Mouse (Mus musculus) gastrocnemius, adult 18-20 months (tissue): ENCODE results near the gene Nfe2l2. TPM values are rescaled to one million over a fixed set of nuclear protein-coding genes. Genes with fewer than 3 reads are reported as not detected.

Experiments
- DNase-seq: peaks from one replicate; pipeline ENCODE4 v3.0.0; 2021; ENCODE audit warnings: low spot score
- long read RNA-seq, 2 experiments: library from polyadenylated mRNA; stranded (forward); transcript quantifications; one replicate each; pipeline ENCODE4 v2.0.0; 2021
- total RNA-seq, 2 experiments: library from RNA; stranded (reverse); gene quantifications; 2 replicates each; pipeline ENCODE4 v1.2.3; 2021

The Nfe2l2 gene
- total RNA-seq: 10 to 100 TPM; 34.2 to 51.0 TPM
- long read RNA-seq, experiment 1, transcript Nfe2l2-201 (5 exons, 2,475 nt): major isoform, 38 of 45 reads
- long read RNA-seq, experiment 1, partial matches to known transcripts: 1 of 45 reads
- long read RNA-seq, experiment 1, other reads (novel, unspliced or antisense): 6 of 45 reads
- long read RNA-seq, experiment 2, transcript Nfe2l2-201 (5 exons, 2,475 nt): major isoform, 39 of 44 reads
- long read RNA-seq, experiment 2, partial matches to known transcripts: 0 of 44 reads
- long read RNA-seq, experiment 2, other reads (novel, unspliced or antisense): 5 of 44 reads

DNA sequence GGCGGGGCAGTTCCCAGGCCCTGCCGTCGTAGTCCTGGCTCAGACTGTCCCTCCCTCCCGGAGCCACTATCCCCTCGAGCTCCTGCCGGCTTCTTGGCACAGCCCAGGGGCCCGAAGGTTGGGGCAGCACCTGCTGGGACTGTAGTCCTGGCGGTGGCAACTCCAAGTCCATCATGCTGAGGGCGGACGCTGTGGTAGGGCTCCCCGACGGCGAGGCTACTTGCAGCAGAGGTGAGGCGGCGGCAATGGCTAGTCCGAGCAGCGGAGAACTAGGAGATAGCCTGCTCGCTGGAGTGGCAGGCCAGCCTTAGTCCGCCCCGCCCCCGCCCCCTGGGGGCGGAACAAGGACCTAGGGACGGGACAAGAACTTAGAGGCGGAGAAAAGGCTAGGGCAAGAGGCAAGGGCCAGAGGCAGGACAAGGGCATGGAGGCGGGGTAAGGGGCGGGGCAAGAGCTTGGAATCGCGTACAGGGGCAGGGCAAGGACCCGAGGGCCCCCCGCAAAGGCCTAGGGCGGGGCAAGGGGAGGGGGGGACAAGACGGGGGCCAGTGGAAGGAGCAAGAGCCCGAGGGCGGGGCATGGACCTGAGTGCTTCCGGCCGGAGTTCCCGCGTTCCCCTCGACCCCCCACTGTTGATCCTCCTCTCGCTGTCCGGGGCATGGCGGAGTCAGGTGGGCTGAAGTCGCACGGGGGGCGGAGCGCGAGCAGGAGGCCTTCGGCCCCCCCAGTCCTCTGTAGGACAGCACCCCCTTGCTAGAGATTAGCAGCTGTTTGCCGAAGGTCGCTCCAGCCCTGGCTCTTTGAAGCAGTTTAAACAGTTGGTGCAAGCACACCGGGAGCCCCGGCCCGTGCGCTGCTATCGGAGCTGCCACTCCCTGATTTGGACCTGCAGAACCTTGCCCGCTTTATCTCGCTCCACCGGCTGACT, at the start of gene Nfe2l2:
Gene Nfe2l2, minus strand, starts transcription at position 408 of the 928 bp plus-strand sequence.
- DNase-seq: peak; percentile 100

GRCm38 (mm10) chr2:75752306-75753175, 48.1 kb upstream of the Nfe2l2 start:
- no peak for DNase-seq

GRCm38 (mm10) chr2:75751896-75752295, 47.5 kb upstream of the Nfe2l2 start:
- no peak for DNase-seq

DNA sequence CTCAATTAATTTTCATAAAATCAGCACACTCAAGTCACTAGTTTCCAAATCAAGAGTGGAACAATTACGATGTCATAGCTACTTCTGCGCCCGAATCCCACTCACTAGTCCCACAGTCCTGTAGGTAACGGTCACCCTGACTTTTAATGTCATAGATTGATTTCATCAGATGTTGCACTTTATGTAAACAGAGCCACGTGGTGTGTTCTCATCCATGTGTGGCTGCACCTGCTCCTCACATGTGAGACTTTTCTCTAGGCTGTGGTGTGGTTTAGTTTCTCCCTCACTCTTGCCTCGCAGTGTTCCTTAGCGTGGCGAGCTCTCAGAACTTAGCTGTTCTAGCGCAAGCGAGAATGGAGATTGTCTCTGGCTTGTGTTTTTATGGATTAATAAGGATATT, 46.4 kb upstream of the Nfe2l2 start:
- no peak for DNase-seq

DNA sequence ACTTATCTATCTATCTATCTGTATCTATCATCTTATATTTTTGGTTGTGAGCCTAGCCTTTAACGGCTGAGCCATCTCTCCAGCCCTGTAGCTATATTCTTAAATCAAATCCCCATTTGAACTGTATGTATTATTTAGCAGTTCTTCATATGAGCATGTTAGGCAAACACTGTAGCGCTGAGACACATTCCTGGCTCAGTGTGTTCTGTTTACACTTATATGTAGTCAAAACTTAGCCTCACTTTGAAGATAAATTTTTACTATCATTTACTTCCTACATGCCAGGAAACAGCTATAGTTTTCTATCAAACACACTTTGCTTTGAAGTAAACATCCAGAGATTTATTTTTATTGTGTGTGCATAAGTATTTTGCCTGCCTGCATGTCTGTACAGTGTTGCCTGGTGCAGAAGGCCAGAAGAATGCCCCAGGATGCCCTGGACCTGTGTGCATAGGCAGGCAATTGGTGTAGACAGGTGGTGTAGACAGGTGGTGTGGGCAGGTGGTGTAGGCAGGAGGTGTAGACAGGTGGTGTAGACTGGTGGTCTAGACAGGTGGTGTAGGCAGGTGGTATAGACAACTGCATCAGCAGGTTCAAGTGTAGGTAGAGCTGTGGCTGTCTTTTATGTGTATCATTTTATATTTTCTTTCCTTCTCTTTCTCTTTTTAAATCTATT, 45.7 kb upstream of the Nfe2l2 start:
- DNase-seq: no peak

DNA sequence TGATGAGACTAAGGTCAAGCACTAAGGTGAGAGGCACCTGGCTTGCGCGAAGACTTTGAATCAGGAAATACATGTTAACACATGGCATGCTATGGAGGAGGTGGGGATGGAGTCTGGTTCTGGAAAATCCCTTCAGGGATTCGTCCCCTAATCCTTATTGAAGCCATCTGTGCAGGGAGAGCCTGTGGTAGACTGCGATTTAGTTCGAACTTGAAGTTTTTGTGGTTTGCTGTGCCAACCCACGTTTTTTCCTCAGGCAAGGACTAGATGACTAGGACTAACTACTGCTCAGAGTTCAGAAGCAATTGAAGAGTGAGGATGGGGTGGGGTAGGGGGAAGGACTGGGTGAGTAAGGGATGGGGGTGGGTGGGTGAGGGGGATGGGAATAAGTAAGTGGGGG, 44.4 kb upstream of the Nfe2l2 start:
- no peak for DNase-seq

DNA sequence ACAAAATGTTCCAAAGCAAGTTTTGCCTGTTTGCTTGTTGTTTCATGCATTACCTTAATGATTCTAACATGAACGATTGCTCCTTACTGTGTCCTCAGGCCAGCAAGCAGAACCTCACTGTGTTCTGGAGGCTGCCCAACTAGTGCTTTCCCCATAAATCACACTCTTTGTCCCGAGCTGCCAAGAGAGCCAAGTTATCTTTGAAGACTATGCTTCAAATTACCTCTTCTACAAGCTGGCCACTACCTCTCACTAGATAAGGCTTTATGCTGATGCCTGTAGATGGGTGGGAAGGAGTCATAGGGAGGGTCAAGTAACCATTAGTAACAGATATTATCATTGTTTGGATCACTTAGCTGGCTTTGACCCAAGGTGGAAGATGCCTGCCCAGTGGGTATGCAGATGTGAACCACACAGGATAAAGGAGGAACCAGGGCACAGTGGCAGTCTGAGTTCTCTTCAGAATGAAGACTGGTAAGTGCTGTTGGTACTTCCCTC, 32.6 kb upstream of the Nfe2l2 start:
- peak; percentile 39 for DNase-seq

DNA sequence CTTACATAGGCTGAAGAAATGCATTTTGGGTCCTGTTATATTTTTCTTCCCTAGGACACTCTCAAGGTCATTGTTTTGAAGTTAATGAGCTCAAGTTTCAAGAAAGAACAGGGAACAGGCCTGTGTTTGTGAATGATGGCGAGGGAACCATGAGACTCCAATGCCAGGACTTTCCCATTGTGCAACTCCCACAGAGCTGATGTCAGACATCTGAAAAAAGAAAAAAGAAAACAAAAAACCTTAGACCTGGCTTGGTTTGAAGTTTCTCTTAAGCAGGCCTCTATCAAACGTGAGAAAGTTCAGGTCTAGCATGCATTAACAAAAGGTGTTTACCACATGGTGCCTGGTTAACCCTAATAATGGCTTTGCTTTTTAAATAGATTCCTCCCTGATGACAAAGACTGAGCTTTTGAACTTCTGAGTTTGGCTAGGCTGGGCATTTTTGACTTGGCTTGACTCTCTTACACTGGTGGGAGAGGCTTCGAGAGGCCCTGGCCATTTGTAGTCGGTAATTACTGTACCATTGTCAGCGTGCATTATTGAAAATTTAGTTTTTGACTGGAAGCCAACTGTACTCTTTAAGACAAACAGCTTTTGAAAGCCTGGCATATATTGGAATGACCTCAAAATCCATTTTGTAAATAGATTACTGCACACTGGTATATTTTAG, 29.9 kb upstream of the Nfe2l2 start:
- peak; percentile 29 for DNase-seq

- DNase-seq: no peak
Observed at GRCm38 (mm10) chr2:75733177-75733576, 28.7 kb upstream of the Nfe2l2 start.

GRCm38 (mm10) chr2:75731929-75732328, 27.5 kb upstream of the Nfe2l2 start:
- DNase-seq: no peak

DNA sequence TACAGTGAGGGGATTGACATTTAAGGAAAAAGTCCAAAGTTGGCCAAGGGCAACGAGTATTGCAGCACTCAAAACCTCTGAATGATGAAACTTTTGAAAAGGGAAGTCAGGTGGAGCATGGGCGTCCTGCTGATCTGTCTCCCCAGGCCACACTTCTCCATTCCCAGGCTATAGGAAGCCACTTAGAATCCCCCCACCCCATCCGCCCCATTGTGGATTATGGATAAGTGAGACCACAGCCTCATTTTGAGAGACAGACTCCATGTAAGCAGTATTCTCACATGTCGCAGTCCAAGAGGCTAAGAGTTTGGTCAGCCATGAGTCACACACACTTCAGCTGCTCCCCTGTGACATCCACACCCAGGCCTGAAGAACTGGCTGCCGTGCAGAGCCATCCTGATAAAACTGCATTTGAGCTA, 26.8 kb upstream of the Nfe2l2 start:
- DNase-seq: peak; percentile 50

DNA sequence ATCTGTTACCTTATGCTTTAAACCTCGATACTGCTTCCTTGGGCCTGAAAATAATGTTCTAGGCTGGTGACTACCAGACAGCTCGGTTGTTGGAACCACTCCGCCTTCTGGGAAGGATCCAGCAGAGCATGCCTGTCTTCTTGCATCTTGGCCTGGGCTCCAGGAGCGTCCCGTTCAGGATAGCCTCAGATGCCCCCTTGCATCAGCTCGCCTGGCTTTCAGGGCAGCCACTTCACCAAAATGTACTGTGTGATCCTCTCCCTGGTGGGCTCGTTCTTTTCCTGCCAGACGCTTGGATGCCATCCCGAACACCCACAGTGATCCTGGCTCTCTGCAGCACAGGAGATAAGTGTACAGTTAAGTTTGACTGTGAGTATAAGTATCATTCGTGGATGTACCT, 25.6 kb upstream of the Nfe2l2 start:
- peak; percentile 81 for DNase-seq

GRCm38 (mm10) chr2:75724863-75725445, 20.5 kb upstream of the Nfe2l2 start:
- DNase-seq: no peak

DNA sequence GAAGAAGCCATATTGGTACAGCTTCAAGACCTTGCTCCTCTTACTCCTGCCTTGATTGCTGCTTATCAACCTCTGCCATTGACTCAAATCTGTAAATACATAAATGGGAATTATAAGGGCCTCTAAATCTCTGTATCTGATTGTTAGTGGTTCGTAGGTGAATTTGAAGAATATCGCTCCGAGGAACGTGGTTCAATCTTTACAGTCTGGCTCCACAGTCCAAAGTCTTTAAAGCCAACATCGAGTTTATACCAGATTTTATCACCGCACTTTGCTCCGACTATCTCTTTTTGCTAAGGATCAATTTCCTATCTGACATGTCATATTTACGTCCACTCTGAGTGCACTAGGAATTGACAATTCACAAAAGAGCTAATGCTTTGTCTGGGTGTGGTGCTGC, 19.0 kb upstream of the Nfe2l2 start:
- no peak for DNase-seq

- no peak for DNase-seq
Observed at GRCm38 (mm10) chr2:75722893-75723292, 18.5 kb upstream of the Nfe2l2 start.

DNA sequence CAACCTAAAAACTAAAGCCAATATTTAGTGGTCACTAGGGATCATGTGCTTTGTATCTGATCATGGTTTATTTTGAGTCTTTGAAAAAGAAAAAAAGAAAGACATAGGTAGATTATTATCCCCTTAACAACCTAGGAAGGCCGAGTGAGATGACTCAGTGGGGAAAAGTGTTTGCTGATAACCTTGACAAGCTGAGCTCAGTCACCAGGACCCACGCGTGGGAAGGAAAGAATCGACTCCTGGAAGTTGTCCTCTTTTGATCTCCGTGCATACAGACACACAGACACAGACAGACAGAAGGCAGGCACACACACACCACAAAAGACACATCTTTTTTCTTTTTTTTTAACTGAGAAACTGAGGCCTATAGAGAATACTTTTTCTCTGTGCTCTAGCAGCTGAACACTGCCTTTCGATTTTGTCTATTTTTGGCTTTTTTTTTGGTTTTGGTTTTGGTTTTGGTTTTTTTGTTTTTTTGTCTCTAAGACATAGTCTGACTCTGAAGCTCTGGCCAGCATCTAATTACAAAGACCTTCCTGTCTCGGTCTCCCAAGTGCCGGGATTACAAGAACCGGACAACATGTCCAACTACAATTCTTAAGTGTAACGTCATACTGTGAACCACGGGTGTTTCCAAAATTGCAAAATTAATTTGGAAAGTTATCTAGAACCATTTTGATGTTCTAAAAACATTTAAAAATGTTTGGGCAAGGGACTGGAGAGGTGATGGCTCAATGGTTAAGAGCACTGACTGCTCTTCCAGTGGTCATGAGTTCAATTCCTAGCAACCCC, 16.0 kb upstream of the Nfe2l2 start:
- DNase-seq: no peak

GRCm38 (mm10) chr2:75719331-75719869, 15.0 kb upstream of the Nfe2l2 start:
- no peak for DNase-seq

DNA sequence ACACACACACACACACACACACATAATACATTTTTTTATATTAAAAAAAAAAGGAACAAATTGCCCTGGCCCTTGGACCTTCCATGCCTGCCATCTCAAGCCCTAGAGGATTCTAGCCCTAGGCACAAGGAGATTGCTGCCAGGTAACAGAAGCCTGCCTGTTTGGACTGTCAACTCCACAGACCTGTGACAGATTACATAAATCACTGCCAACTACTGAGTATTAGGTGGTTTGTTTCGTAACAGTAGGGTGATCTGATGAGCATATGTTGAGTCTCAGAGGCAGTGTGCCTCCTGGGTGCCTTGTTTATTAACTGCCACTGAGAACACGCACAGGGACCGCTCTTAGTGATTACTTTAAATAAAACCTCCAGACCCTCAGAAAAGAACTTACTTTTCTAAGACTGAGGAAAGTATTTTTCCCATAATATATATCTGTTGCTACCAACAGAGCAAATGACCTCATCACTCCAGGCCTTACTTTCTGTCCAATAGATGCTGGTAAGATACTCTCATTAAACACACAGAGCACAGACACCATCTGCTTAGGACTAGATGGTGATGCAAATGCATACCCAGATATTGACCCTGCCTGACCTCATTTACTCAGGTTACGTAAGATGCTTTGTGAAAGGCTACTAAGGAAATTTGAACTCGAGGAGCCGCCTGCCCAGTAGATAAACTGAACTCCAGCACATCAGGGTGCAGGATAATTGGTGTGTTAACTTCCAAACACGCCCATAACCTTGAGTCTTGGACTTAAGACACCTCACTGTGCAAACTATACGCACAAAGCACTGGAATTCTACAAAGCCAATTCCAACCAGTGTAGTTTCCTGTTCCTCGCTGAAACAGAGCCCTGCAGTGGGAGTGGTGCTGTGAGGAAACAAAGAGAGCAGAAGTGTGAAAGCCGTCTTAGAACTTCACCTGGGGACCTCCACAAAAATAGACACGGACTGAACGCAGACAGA, 11.9 kb upstream of the Nfe2l2 start:
- no peak for DNase-seq
